Mouse (Mus musculus) MEL (cell line): Measurements from ENCODE around the gene Klhdc7b. TPM values are rescaled to one million over a fixed set of nuclear protein-coding genes. Genes with fewer than 3 reads are reported as not detected.

Source experiments
- DNase-seq: peaks from one replicate; pipeline ENCODE4 v3.0.0; 2011; ENCODE audit warnings: low read depth, low spot score
- H3K27ac ChIP-seq: 2 replicates; pipeline ENCODE4 v1.5.1; 2012; ENCODE audit warnings: low read depth, mild to moderate bottlenecking, control low read depth, low read length, moderate library complexity; ENCODE audit not compliant: control insufficient read depth
- H3K27me3 ChIP-seq, 2 experiments: fragments of 150-350 bp in 1 of 2; sonication (generic) in 1 of 2; 2 replicates each; pipeline ENCODE4 v1.6.1; 2012; ENCODE audit warnings: low read length in 2 of 2, mild to moderate bottlenecking in 2 of 2, improper control_type of control experiment in 1 of 2, moderate library complexity in 1 of 2; ENCODE audit not compliant: insufficient read depth in 2 of 2, control insufficient read depth in 1 of 2
- H3K36me3 ChIP-seq, 2 experiments: 2 replicates each; pipeline ENCODE4 v1.6.1; 2012 to 2014; ENCODE audit warnings: low read length in 2 of 2, improper control_type of control experiment in 1 of 2, inconsistent platforms in 1 of 2, mild to moderate bottlenecking in 1 of 2; ENCODE audit not compliant: insufficient read depth in 2 of 2, control insufficient read depth in 1 of 2
- H3K4me1 ChIP-seq, 2 experiments: fragments of 150-350 bp in 1 of 2; sonication (generic) in 1 of 2; 2 replicates each; pipeline ENCODE4 v1.6.1; 2012; ENCODE audit warnings: low read length in 2 of 2, improper control_type of control experiment in 1 of 2, mild to moderate bottlenecking in 1 of 2; ENCODE audit not compliant: insufficient read depth in 2 of 2, control insufficient read depth in 1 of 2
- H3K4me3 ChIP-seq, 2 experiments: fragments of 150-350 bp in 1 of 2; sonication (generic) in 1 of 2; 2 replicates each; pipeline ENCODE4 v1.5.1; 2012; ENCODE audit warnings: low read depth in 2 of 2, low read length in 2 of 2, mild to moderate bottlenecking in 2 of 2, moderate library complexity in 2 of 2, control low read depth in 1 of 2, improper control_type of control experiment in 1 of 2; ENCODE audit not compliant: control insufficient read depth in 1 of 2, insufficient read depth in 1 of 2
- H3K79me2 ChIP-seq: 2 replicates; pipeline ENCODE4 v1.6.1; 2012; ENCODE audit warnings: mild to moderate bottlenecking, low read length, moderate library complexity; ENCODE audit not compliant: control insufficient read depth, poor library complexity, insufficient read depth
- H3K9ac ChIP-seq: 2 replicates; pipeline ENCODE4 v1.6.1; 2012; ENCODE audit warnings: low read depth, mild to moderate bottlenecking, control low read depth, low read length, moderate library complexity; ENCODE audit not compliant: control insufficient read depth, poor library complexity, severe bottlenecking
- H3K9me3 ChIP-seq: fragments of 150-350 bp; sonication (generic); replicated peaks from 2 replicates; pipeline ENCODE4 v1.6.1; 2012; ENCODE audit warnings: mild to moderate bottlenecking, low read length, improper control_type of control experiment, moderate library complexity; ENCODE audit not compliant: insufficient read depth
- ETS1 ChIP-seq: IDR thresholded peaks from 2 replicates; pipeline ENCODE4 v1.6.1; 2012; ENCODE audit warnings: low read depth, mild to moderate bottlenecking, inconsistent platforms, low read length, improper control_type of control experiment, moderate library complexity
- GABPA ChIP-seq: IDR thresholded peaks from 2 replicates; pipeline ENCODE4 v1.6.1; 2012; ENCODE audit warnings: low read depth, mild to moderate bottlenecking, inconsistent platforms, low read length, improper control_type of control experiment, moderate library complexity
- GATA1 ChIP-seq: IDR thresholded peaks from 2 replicates; pipeline ENCODE4 v1.6.1; 2011; ENCODE audit warnings: low read depth, low read length, improper control_type of control experiment
- MAZ ChIP-seq: IDR thresholded peaks from 2 replicates; pipeline ENCODE4 v1.6.1; 2012; ENCODE audit warnings: low read depth, mild to moderate bottlenecking, inconsistent platforms, low read length, improper control_type of control experiment
- MEF2A ChIP-seq: IDR thresholded peaks from 2 replicates; pipeline ENCODE4 v1.6.1; 2014; ENCODE audit warnings: low read depth, mild to moderate bottlenecking, inconsistent platforms, low read length, improper control_type of control experiment; ENCODE audit not compliant: poor library complexity, insufficient replicate concordance, severe bottlenecking; ENCODE audit errors: extremely low read depth
- MXI1 ChIP-seq: IDR thresholded peaks from 2 replicates; pipeline ENCODE4 v1.6.1; 2011; ENCODE audit warnings: mild to moderate bottlenecking, low read depth, low read length, improper control_type of control experiment
- MYC ChIP-seq: IDR thresholded peaks from 2 replicates; pipeline ENCODE4 v1.6.1; 2011; ENCODE audit warnings: low read depth, mild to moderate bottlenecking, low read length, improper control_type of control experiment, moderate library complexity
- NELFE ChIP-seq: IDR thresholded peaks from 2 replicates; pipeline ENCODE4 v1.6.1; 2011; ENCODE audit warnings: low read depth, low read length, improper control_type of control experiment
- POLR2A ChIP-seq, 2 experiments: IDR thresholded peaks; 2 replicates each; pipeline ENCODE4 v1.6.1; 2011 to 2012; ENCODE audit warnings: low read length in 2 of 2, mild to moderate bottlenecking in 2 of 2, control low read depth in 1 of 2, improper control_type of control experiment in 1 of 2, low read depth in 1 of 2, moderate library complexity in 1 of 2; ENCODE audit not compliant: control insufficient read depth in 1 of 2, insufficient read depth in 1 of 2, poor library complexity in 1 of 2
- POLR2AphosphoS2 ChIP-seq: IDR thresholded peaks from 2 replicates; pipeline ENCODE4 v1.6.1; 2011; ENCODE audit warnings: low read length, improper control_type of control experiment
- SIN3A ChIP-seq: IDR thresholded peaks from 2 replicates; pipeline ENCODE4 v1.6.1; 2012; ENCODE audit warnings: low read length, improper control_type of control experiment, inconsistent platforms
- SMC3 ChIP-seq: IDR thresholded peaks from 2 replicates; pipeline ENCODE4 v1.6.1; 2011; ENCODE audit warnings: low read depth, low read length, improper control_type of control experiment
- TAL1 ChIP-seq: IDR thresholded peaks from 2 replicates; pipeline ENCODE4 v1.6.1; 2012; ENCODE audit warnings: mild to moderate bottlenecking, inconsistent platforms, low read length, moderate library complexity, mixed read lengths
- USF2 ChIP-seq, 2 experiments: IDR thresholded peaks; 2 replicates each; pipeline ENCODE4 v1.6.1; 2011 to 2012; ENCODE audit warnings: improper control_type of control experiment in 2 of 2, low read length in 2 of 2, borderline replicate concordance in 1 of 2, inconsistent platforms in 1 of 2, low read depth in 1 of 2, mild to moderate bottlenecking in 1 of 2; ENCODE audit not compliant: insufficient read depth in 1 of 2
- ZMIZ1 ChIP-seq: IDR thresholded peaks from 2 replicates; pipeline ENCODE4 v1.6.1; 2012; ENCODE audit warnings: low read depth, mild to moderate bottlenecking, inconsistent platforms, low read length, improper control_type of control experiment, moderate library complexity
- ZNF384 ChIP-seq: IDR thresholded peaks from 2 replicates; pipeline ENCODE4 v1.6.1; 2012; ENCODE audit warnings: low read depth, mild to moderate bottlenecking, inconsistent platforms, low read length, improper control_type of control experiment
- polyA plus RNA-seq, 2 experiments: library from polyadenylated mRNA; stranded (reverse) in 1 of 2; unstranded in 1 of 2; fragments of >175 nt in 1 of 2; fragments of >200 nt in 1 of 2; gene quantifications; 2 replicates each; pipeline versions ENCODE4 v1.2.1 to v1.2.4; 2012; ENCODE audit warnings: low replicate concordance in 2 of 2, low read depth in 1 of 2; ENCODE audit not compliant: insufficient read length in 2 of 2, insufficient read depth in 1 of 2, missing spikeins in 1 of 2
- total RNA-seq: library from RNA; depleted of rRNA; stranded (reverse); fragments of 300-350 nt; gene quantifications from 2 replicates; pipeline ENCODE4 v1.2.3, GENCODE M21; 2012

The Klhdc7b gene
- total and polyA plus RNA-seq, 3 experiments = 0.01 TPM; not detected in 2

DNA sequence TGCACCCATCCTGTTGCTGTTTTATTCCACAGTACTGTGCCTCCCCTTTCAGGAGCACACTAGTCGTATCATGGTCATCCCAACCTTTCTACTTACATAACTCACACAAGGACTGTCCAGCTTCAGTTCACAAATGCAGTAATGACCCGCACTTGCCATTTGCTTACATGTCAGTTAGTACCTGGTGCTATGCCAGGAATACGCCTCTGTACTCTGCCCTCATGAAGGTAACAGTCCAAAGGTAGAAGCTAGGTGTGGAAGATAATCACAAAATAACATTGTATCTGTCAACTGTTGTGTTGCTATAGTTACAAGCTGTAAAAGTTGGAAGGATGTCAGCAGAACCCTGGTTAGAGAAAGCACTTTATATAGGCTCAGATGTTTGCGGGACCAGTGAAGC lies 12.2 kb downstream of the Klhdc7b start:
- Histone ChIP-seq H3K79me2 (no peaks in the 10 kb centered on the region), H3K27me3 (peaks cover 0 to 5% of the 10 kb centered on the region in 2 experiments; a peak in 1 of 4 replicates), H3K4me3 (no peak overlapping the region), H3K27ac (no peak overlapping the region), H3K36me3 (peaks cover 0 to 6% of the 10 kb centered on the region in 2 experiments; a peak in 2 of 4 replicates), H3K4me1 (peaks cover 6 to 14% of the 10 kb centered on the region in 2 experiments), H3K9ac (no peak overlapping the region), H3K9me3 (no peaks in the 10 kb centered on the region)
- TF ChIP-seq TAL1 = no peak
- no peak for TF ChIP-seq MXI1
- TF ChIP-seq USF2 (IDR thresholded peaks at IDR 0.05; ENCODE audit: borderline replicate concordance in 1 of 2, insufficient read depth in 1 of 2, low read depth in 1 of 2, low read length in 2 of 2) = no peak
- no peak for TF ChIP-seq POLR2AphosphoS2
- TF ChIP-seq MAZ = no peak
- TF ChIP-seq NELFE = no peak
- TF ChIP-seq POLR2A (IDR thresholded peaks at IDR 0.05; ENCODE audit: control insufficient read depth in 1 of 2, insufficient read depth in 1 of 2, low read depth in 1 of 2, low read length in 2 of 2, poor library complexity in 1 of 2) = no peak
- no peak for TF ChIP-seq MYC
- no peak for TF ChIP-seq SMC3
- no peak for DNase-seq

DNA sequence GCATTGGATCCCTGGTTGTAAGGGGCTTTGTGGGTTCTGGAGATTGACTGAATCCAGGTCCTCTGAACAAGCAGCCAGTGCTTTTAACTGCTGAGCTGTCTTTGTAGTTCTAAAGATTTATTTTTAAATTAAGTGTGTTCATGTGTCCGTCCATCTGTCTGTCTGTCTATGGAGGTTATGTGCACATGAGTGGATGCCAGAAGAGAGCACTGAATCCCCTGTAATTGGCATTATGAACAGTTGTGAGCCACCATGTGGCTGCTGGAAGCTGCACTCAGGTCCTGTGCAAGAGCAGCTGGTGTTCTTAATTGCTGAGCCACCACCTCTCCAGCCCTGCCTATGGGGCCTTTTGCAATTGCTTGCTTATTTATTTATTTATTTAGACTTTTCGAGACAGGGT lies 13.4 kb downstream of the Klhdc7b start:
- Histone ChIP-seq H3K9me3 (no peaks in the 10 kb centered on the region), H3K27ac (no peak overlapping the region), H3K79me2 (no peaks in the 10 kb centered on the region), H3K36me3 (peaks cover 0 to 6% of the 10 kb centered on the region in 2 experiments; a peak in 2 of 4 replicates), H3K9ac (no peak overlapping the region), H3K4me1 (peaks cover 6 to 14% of the 10 kb centered on the region in 2 experiments), H3K27me3 (peaks cover 0 to 5% of the 10 kb centered on the region in 2 experiments; a peak in 1 of 4 replicates), H3K4me3 (no peak overlapping the region)
- TF ChIP-seq ZMIZ1 = no peak
- TF ChIP-seq SIN3A = no peak
- no peak for TF ChIP-seq USF2 (IDR thresholded peaks at IDR 0.05; ENCODE audit: borderline replicate concordance in 1 of 2, insufficient read depth in 1 of 2, low read depth in 1 of 2, low read length in 2 of 2)
- no peak for TF ChIP-seq ETS1
- TF ChIP-seq ZNF384 = no peak
- no peak for TF ChIP-seq POLR2A (IDR thresholded peaks at IDR 0.05; ENCODE audit: control insufficient read depth in 1 of 2, insufficient read depth in 1 of 2, low read depth in 1 of 2, low read length in 2 of 2, poor library complexity in 1 of 2)
- TF ChIP-seq MEF2A = no peak
- no peak for TF ChIP-seq NELFE
- TF ChIP-seq GATA1 = no peak
- no peak for TF ChIP-seq GABPA
- DNase-seq = no peak
